Mouse (Mus musculus) CH12.LX (cell line): ENCODE results near the gene Nacc1. TPM values are rescaled to one million over a fixed set of nuclear protein-coding genes. Genes with fewer than 3 reads are reported as not detected.
A peak's percentile ranks its signal among the peaks of the same experiment; 100 is the strongest.

Experiments
- DNase-seq: peaks from one replicate; pipeline ENCODE4 v3.0.0-alpha.2; 2013; ENCODE audit errors: extremely low read depth
- H3K27ac ChIP-seq: 2 replicates; pipeline ENCODE4 v1.5.1; 2012; ENCODE audit warnings: low read depth, mild to moderate bottlenecking, control low read depth, moderate library complexity; ENCODE audit not compliant: insufficient read depth
- H3K27me3 ChIP-seq: replicated peaks from 2 replicates; pipeline ENCODE3; 2012; ENCODE audit warnings: inconsistent platforms
- H3K36me3 ChIP-seq, 2 experiments: replicated peaks in 1 of 2; 2 replicates each; pipeline versions ENCODE3 to v1.6.1; 2012; ENCODE audit warnings: inconsistent platforms in 1 of 2, low read length in 1 of 2, mild to moderate bottlenecking in 1 of 2, mixed read lengths in 1 of 2, moderate library complexity in 1 of 2; ENCODE audit not compliant: control insufficient read depth in 1 of 2, insufficient read depth in 1 of 2
- H3K4me1 ChIP-seq, 2 experiments: 2 replicates each; pipeline ENCODE4 v1.6.1; 2012; ENCODE audit warnings: inconsistent platforms in 1 of 2, moderate library complexity in 1 of 2; ENCODE audit not compliant: insufficient read depth in 2 of 2, control insufficient read depth in 1 of 2
- H3K4me2 ChIP-seq: 2 replicates; pipeline ENCODE4 v1.6.1; 2012; ENCODE audit warnings: low read depth, mild to moderate bottlenecking, control low read depth; ENCODE audit not compliant: poor library complexity, insufficient read depth, severe bottlenecking
- H3K4me3 ChIP-seq, 3 experiments: fragments of 150-350 bp in 1 of 3; sonication (generic) in 1 of 3; replicated peaks in 1 of 3; 2 replicates each; pipeline versions ENCODE3 to v1.5.1; 2011 to 2012; ENCODE audit warnings: low read depth in 2 of 3, low read length in 2 of 3, mild to moderate bottlenecking in 2 of 3, moderate library complexity in 2 of 3, control low read depth in 1 of 3, improper control_type of control experiment in 1 of 3, inconsistent platforms in 1 of 3, mixed read lengths in 1 of 3; ENCODE audit not compliant: poor library complexity in 1 of 3
- H3K79me2 ChIP-seq: replicated peaks from 2 replicates; pipeline ENCODE4 v1.6.1; 2012; ENCODE audit warnings: mild to moderate bottlenecking, moderate library complexity; ENCODE audit not compliant: control insufficient read depth, poor library complexity, insufficient read depth, severe bottlenecking; ENCODE audit errors: extremely low read depth
- H3K9ac ChIP-seq: 2 replicates; pipeline ENCODE4 v1.6.1; 2012; ENCODE audit warnings: low read depth, mild to moderate bottlenecking, control low read depth, moderate library complexity; ENCODE audit not compliant: insufficient read depth
- H3K9me3 ChIP-seq: replicated peaks from 2 replicates; pipeline ENCODE3; 2012; ENCODE audit warnings: low read length, inconsistent platforms, mixed read lengths
- CHD1 ChIP-seq: IDR thresholded peaks from 2 replicates; pipeline ENCODE4 v1.6.1; 2012; ENCODE audit warnings: low read depth, low read length, improper control_type of control experiment, inconsistent platforms
- CHD2 ChIP-seq: IDR thresholded peaks from 2 replicates; pipeline ENCODE4 v1.6.1; 2011; ENCODE audit warnings: low read length, improper control_type of control experiment
- CTCF ChIP-seq, 2 experiments: IDR thresholded peaks in 1 of 2; conservative IDR thresholded peaks in 1 of 2; 2 replicates each; pipeline ENCODE4 v1.5.1; 2011 to 2012; ENCODE audit warnings: low read depth in 2 of 2, low read length in 2 of 2, improper control_type of control experiment in 1 of 2, inconsistent platforms in 1 of 2, mild to moderate bottlenecking in 1 of 2, moderate library complexity in 1 of 2
- E2F4 ChIP-seq: IDR thresholded peaks from 2 replicates; pipeline ENCODE4 v1.6.1; 2011; ENCODE audit warnings: low read depth, low read length, improper control_type of control experiment; ENCODE audit not compliant: insufficient replicate concordance
- ELF1 ChIP-seq: IDR thresholded peaks from 2 replicates; pipeline ENCODE4 v1.6.1; 2014; ENCODE audit warnings: low read depth, mild to moderate bottlenecking, inconsistent platforms, low read length, improper control_type of control experiment
- EP300 ChIP-seq: IDR thresholded peaks from 2 replicates; pipeline ENCODE4 v1.6.1; 2011; ENCODE audit warnings: low read length, improper control_type of control experiment
- ETS1 ChIP-seq: conservative IDR thresholded peaks from 2 replicates; pipeline ENCODE4 v1.6.1; 2012; ENCODE audit warnings: low read depth, mild to moderate bottlenecking, inconsistent platforms, low read length, improper control_type of control experiment, moderate library complexity
- HCFC1 ChIP-seq: IDR thresholded peaks from 2 replicates; pipeline ENCODE4 v1.6.1; 2012; ENCODE audit warnings: low read depth, mild to moderate bottlenecking, inconsistent platforms, low read length, improper control_type of control experiment
- IRF4 ChIP-seq: IDR thresholded peaks from 2 replicates; pipeline ENCODE4 v1.6.1; 2014; ENCODE audit warnings: low read depth, mild to moderate bottlenecking, inconsistent platforms, low read length, improper control_type of control experiment
- KAT2A ChIP-seq: IDR thresholded peaks from 2 replicates; pipeline ENCODE4 v1.6.1; 2012; ENCODE audit warnings: low read length, improper control_type of control experiment, inconsistent platforms; ENCODE audit not compliant: insufficient replicate concordance
- MAFK ChIP-seq: IDR thresholded peaks from 2 replicates; pipeline ENCODE4 v1.6.1; 2011; ENCODE audit warnings: low read length, improper control_type of control experiment; ENCODE audit not compliant: insufficient replicate concordance
- MAX ChIP-seq: IDR thresholded peaks from 2 replicates; pipeline ENCODE4 v1.6.1; 2011; ENCODE audit warnings: low read length, improper control_type of control experiment
- MAZ ChIP-seq: IDR thresholded peaks from 2 replicates; pipeline ENCODE4 v1.6.1; 2012; ENCODE audit warnings: low read depth, mild to moderate bottlenecking, inconsistent platforms, low read length, improper control_type of control experiment, moderate library complexity
- MEF2A ChIP-seq: IDR thresholded peaks from 2 replicates; pipeline ENCODE4 v1.6.1; 2014; ENCODE audit warnings: low read depth, mild to moderate bottlenecking, inconsistent platforms, low read length, improper control_type of control experiment, borderline replicate concordance
- MXI1 ChIP-seq: IDR thresholded peaks from 2 replicates; pipeline ENCODE4 v1.6.1; 2011; ENCODE audit warnings: mild to moderate bottlenecking, low read depth, low read length, improper control_type of control experiment
- NRF1 ChIP-seq: IDR thresholded peaks from 2 replicates; pipeline ENCODE4 v1.6.1; 2014; ENCODE audit warnings: low read depth, mild to moderate bottlenecking, inconsistent platforms, low read length, improper control_type of control experiment, moderate library complexity
- POLR2A ChIP-seq: IDR thresholded peaks from 2 replicates; pipeline ENCODE4 v1.6.1; 2011; ENCODE audit warnings: low read depth, mild to moderate bottlenecking, improper control_type of control experiment, low read length
- POLR2AphosphoS2 ChIP-seq: IDR thresholded peaks from 2 replicates; pipeline ENCODE4 v1.6.1; 2011; ENCODE audit warnings: low read depth, low read length, improper control_type of control experiment
- RAD21 ChIP-seq: IDR thresholded peaks from 2 replicates; pipeline ENCODE4 v1.6.1; 2011; ENCODE audit warnings: low read depth, mild to moderate bottlenecking, low read length, improper control_type of control experiment, moderate library complexity
- RCOR1 ChIP-seq: conservative IDR thresholded peaks from 2 replicates; pipeline ENCODE4 v1.6.1; 2012; ENCODE audit warnings: low read depth, mild to moderate bottlenecking, inconsistent platforms, low read length, improper control_type of control experiment
- SIN3A ChIP-seq: IDR thresholded peaks from 2 replicates; pipeline ENCODE4 v1.6.1; 2012; ENCODE audit warnings: low read length, improper control_type of control experiment, inconsistent platforms
- SMC3 ChIP-seq: IDR thresholded peaks from 2 replicates; pipeline ENCODE4 v1.6.1; 2011; ENCODE audit warnings: low read depth, low read length, improper control_type of control experiment
- TCF12 ChIP-seq: IDR thresholded peaks from 2 replicates; pipeline ENCODE4 v1.6.1; 2014; ENCODE audit warnings: low read depth, mild to moderate bottlenecking, inconsistent platforms, low read length, improper control_type of control experiment
- UBTF ChIP-seq: IDR thresholded peaks from 2 replicates; pipeline ENCODE4 v1.6.1; 2012; ENCODE audit warnings: low read depth, mild to moderate bottlenecking, inconsistent platforms, low read length, improper control_type of control experiment, moderate library complexity
- USF2 ChIP-seq: conservative IDR thresholded peaks from 2 replicates; pipeline ENCODE4 v1.6.1; 2011; ENCODE audit warnings: low read depth, low read length, improper control_type of control experiment
- ZC3H11A ChIP-seq: IDR thresholded peaks from 2 replicates; pipeline ENCODE4 v1.6.1; 2012; ENCODE audit warnings: low read depth, mild to moderate bottlenecking, inconsistent platforms, low read length, improper control_type of control experiment
- ZKSCAN1 ChIP-seq: IDR thresholded peaks from 2 replicates; pipeline ENCODE4 v1.6.1; 2012; ENCODE audit warnings: low read depth, inconsistent platforms, low read length, improper control_type of control experiment, borderline replicate concordance
- ZMIZ1 ChIP-seq: IDR thresholded peaks from 2 replicates; pipeline ENCODE4 v1.6.1; 2012; ENCODE audit warnings: low read depth, mild to moderate bottlenecking, inconsistent platforms, low read length, improper control_type of control experiment
- dilution Hi-C: fragments of 300-500 bp; cut with MboI; formaldehyde crosslinking; loops from 2 replicates; pipeline ENCODE4 v1.14.3; 2020; ENCODE audit warnings: low sequenced_read_pairs; ENCODE audit not compliant: extremely low pct_unique_long_range_greater_than_20kb, extremely low pct_ligation_motif_present
- in situ Hi-C: fragments of 300-500 bp; cut with MboI; formaldehyde crosslinking; loops from 3 replicates; pipeline ENCODE4 v1.14.3; 2019; ENCODE audit warnings: low sequenced_read_pairs, low pct_ligation_motif_present, low pct_unique_long_range_greater_than_20kb, mixed read lengths
- polyA plus RNA-seq: library from polyadenylated mRNA; unstranded; fragments of >175 nt; gene quantifications from 2 replicates; pipeline ENCODE4 v1.2.1, GENCODE M21; 2012; ENCODE audit warnings: low read depth; ENCODE audit not compliant: insufficient read length
- total RNA-seq, 2 experiments: library from RNA; depleted of rRNA; stranded (reverse); fragments of 300-350 nt in 1 of 2; fragments of >200 nt in 1 of 2; gene quantifications; 2 replicates each; pipeline ENCODE4 v1.2.3; 2012 to 2014

The Nacc1 gene
- total and polyA plus RNA-seq, 3 experiments, result 23.3 to 84.1 (median 45.1) TPM

GRCm38 (mm10) chr8:84704867-84705831 is 17.5 kb upstream of the Nacc1 start:
- Histone ChIP-seq H3K4me2 (peak overlapping the region; percentile 81), H3K36me3 (peaks cover 9 to 31% of the 10 kb centered on the region in 2 experiments), H3K4me1 (peaks cover 16 to 66% of the 10 kb centered on the region in 2 experiments), H3K9ac (peak overlapping the region; percentile 65), H3K9me3 (peaks cover 2% of the 10 kb centered on the region), H3K79me2 (peaks cover 18% of the 10 kb centered on the region), H3K27ac (peak overlapping the region; percentile 53; the same call in 1 of the 2 replicates), H3K27me3 (no peaks in the 10 kb centered on the region), H3K4me3 (peak overlapping the region; percentile 13 to 48 (median 31))
- TF ChIP-seq POLR2AphosphoS2 (0 out of 2 replicates have a peak, but pooled peaks have one; percentile 73), MXI1 (0 out of 2 replicates have a peak, but pooled peaks have one; percentile 41), CTCF (conservative IDR thresholded peaks at IDR 0.05 in 1 of 2, IDR thresholded peaks at IDR 0.05 in 1 of 2; ENCODE audit: low read depth in 2 of 2, low read length in 2 of 2) (no peak), TCF12 (no peak), UBTF (no peak), MAZ (no peak), USF2 (no peak), MAFK (no peak), IRF4 (no peak), POLR2A (peak; percentile 43), MAX (no peak)
- no peak for DNase-seq
- dilution Hi-C loops, result no loop called here
- in situ Hi-C loops, result no loop called here

GRCm38 (mm10) chr8:84704356-84704755 is 16.7 kb upstream of the Nacc1 start:
- Histone ChIP-seq H3K27ac (peak overlapping the region; percentile 80), H3K4me3 (peak overlapping the region; percentile 16 to 48 (median 43)), H3K79me2 (peaks cover 18% of the 10 kb centered on the region), H3K4me1 (peaks cover 16 to 73% of the 10 kb centered on the region in 2 experiments), H3K36me3 (peaks cover 13 to 36% of the 10 kb centered on the region in 2 experiments), H3K9me3 (peaks cover 2% of the 10 kb centered on the region), H3K27me3 (no peaks in the 10 kb centered on the region), H3K9ac (peak overlapping the region; percentile 45; the same call in 1 of the 2 replicates), H3K4me2 (peak overlapping the region; percentile 81)
- in situ Hi-C loops (no loop called here), dilution Hi-C loops (no loop called here)
- peak; percentile 68 for DNase-seq
- TF ChIP-seq MAFK, result no peak
- TF ChIP-seq TCF12, result no peak
- no peak for TF ChIP-seq IRF4
- TF ChIP-seq SMC3, result peak; percentile 54
- TF ChIP-seq NRF1, result no peak
- no peak for TF ChIP-seq CHD2
- no peak for TF ChIP-seq UBTF
- no peak for TF ChIP-seq POLR2A
- no peak for TF ChIP-seq KAT2A
- peak in 1 of 2 experiments; percentile 80; a peak in 3 of 4 replicates for TF ChIP-seq CTCF (conservative IDR thresholded peaks at IDR 0.05 in 1 of 2, IDR thresholded peaks at IDR 0.05 in 1 of 2; ENCODE audit: low read depth in 2 of 2, low read length in 2 of 2)
- TF ChIP-seq MEF2A, result no peak
- peak; percentile 26 for TF ChIP-seq RAD21
- no peak for TF ChIP-seq RCOR1
- TF ChIP-seq ZKSCAN1, result no peak
- no peak for TF ChIP-seq E2F4
- TF ChIP-seq MAZ, result 0 out of 2 replicates have a peak, but pooled peaks have one; percentile 50
- TF ChIP-seq ZMIZ1, result peak; percentile 66
- no peak for TF ChIP-seq HCFC1
- TF ChIP-seq CHD1, result peak; percentile 36; the same call in 1 of the 2 replicates
- TF ChIP-seq ZC3H11A, result no peak
- no peak for TF ChIP-seq USF2
- TF ChIP-seq ELF1, result peak; percentile 17; the same call in 1 of the 2 replicates
- TF ChIP-seq ETS1, result no peak
- no peak for TF ChIP-seq EP300
- TF ChIP-seq SIN3A, result peak; percentile 69
